In the genomic region with DNA sequence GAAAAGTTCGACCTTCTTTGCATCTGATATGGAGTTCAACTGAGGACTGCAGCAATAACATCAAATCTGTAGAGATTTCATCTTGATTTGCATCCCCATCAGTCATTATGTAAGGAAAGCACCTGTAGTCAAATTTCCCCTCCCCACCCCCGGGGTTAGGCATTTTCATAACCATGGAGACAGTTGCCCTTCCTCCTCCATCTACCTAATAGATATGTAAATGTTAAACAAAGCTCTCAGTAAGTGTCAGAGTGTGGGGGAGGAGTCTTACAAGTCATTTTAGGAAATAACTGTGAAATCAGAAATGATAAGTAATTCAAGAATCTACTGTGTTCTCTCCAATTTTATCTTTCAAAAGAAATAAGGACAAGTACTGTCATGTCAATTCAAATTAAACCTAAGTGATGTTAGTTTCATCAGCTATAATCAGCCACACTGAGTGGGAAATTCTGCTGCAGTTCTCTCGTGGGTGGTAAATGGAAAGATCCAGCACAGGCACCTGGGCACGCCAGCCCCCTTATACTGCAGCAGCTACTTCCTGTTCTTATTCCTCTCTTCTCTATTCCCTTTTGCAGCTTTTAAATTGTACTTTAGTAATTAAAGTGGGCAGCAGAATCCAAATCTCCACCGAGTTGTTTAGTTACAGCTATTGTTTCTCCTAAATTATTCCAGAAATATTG, we compare ENCODE assay signal across 13 mouse cellular contexts. TPM values are rescaled to one million over a fixed set of nuclear protein-coding genes. Genes with fewer than 3 reads are reported as not detected.
DNase-seq lines count a peak whose midpoint lies in the region; ATAC-seq and TF ChIP-seq lines count a peak whose summit lies in the region.
"Had no signal": no experiment of that assay in that cellular context is flagged by ENCODE, and none has a peak within 500 bp of the region (broad histone marks: within the 10 kb centered on the region; RNA-seq: fewer than 3 reads in every experiment).

No protein-coding gene starts in this region.

- H3K4me2 ChIP-seq in forebrain, embryonic 15.5 days (replicated peaks), result no peak overlapping the region
- no peak overlapping the region for H3K4me2 ChIP-seq in midbrain, embryonic 15.5 days
- no peak overlapping the region for H3K4me2 ChIP-seq in midbrain, postnatal 0 days (ENCODE audit: low read depth, low read length, poor library complexity, severe bottlenecking)
- H3K4me2 ChIP-seq: embryonic facial prominence, embryonic 12.5 days had no signal

- TF ChIP-seq CTCF in midbrain, postnatal 0 days (IDR thresholded peaks at IDR 0.05), result no peak

- H3K4me1 ChIP-seq in forebrain, embryonic 15.5 days, result no peaks in the 10 kb centered on the region
- no peaks in the 10 kb centered on the region for H3K4me1 ChIP-seq in forebrain, embryonic 10.5 days
- H3K4me1 ChIP-seq in midbrain, embryonic 15.5 days, result no peaks in the 10 kb centered on the region
- H3K4me1 ChIP-seq in midbrain, postnatal 0 days (ENCODE audit: insufficient read depth, low read length), result no peaks in the 10 kb centered on the region
- H3K4me1 ChIP-seq: embryonic facial prominence, embryonic 12.5 days had no signal

- DNase-seq in forebrain, embryonic 10.5 days (ENCODE audit: extremely low spot score, low spot score), result no peak
- DNase-seq in A20 (ENCODE audit: low read depth, low spot score), result peak; percentile 84
- peak; percentile 75 for DNase-seq in brain, adult 2 months (ENCODE audit: low read depth, low spot score)
- peak; percentile 31 for DNase-seq in naive thymus-derived CD4-positive, alpha-beta T cell, adult 2 months (ENCODE audit: low read depth)
- no peak for DNase-seq in midbrain, postnatal 0 days (ENCODE audit: low spot score)
- DNase-seq in adrenal gland, adult 2 months, result no peak
- DNase-seq: heart, postnatal 10 days; kidney, adult 11 months had no signal

- H3K27me3 ChIP-seq in forebrain, embryonic 15.5 days, result no peaks in the 10 kb centered on the region
- no peaks in the 10 kb centered on the region for H3K27me3 ChIP-seq in forebrain, embryonic 10.5 days (ENCODE audit: poor library complexity, severe bottlenecking)
- H3K27me3 ChIP-seq in midbrain, embryonic 15.5 days (replicated peaks), result no peaks in the 10 kb centered on the region
- H3K27me3 ChIP-seq in midbrain, postnatal 0 days (ENCODE audit: insufficient read depth, low read length), result no peaks in the 10 kb centered on the region
- H3K27me3 ChIP-seq: embryonic facial prominence, embryonic 12.5 days had no signal

- H3K27ac ChIP-seq in forebrain, embryonic 15.5 days (replicated peaks), result no peak overlapping the region
- no peak overlapping the region for H3K27ac ChIP-seq in forebrain, embryonic 10.5 days
- no peak overlapping the region for H3K27ac ChIP-seq in midbrain, embryonic 15.5 days
- H3K27ac ChIP-seq in midbrain, postnatal 0 days (ENCODE audit: low read depth, low read length), result no peak overlapping the region
- H3K27ac ChIP-seq: embryonic facial prominence, embryonic 12.5 days; macrophage had no signal

- ATAC-seq in forebrain, embryonic 15.5 days (replicated peaks), result peak; percentile 66
- no peak for ATAC-seq in midbrain, embryonic 15.5 days (replicated peaks)
- ATAC-seq in midbrain, postnatal 0 days (ENCODE audit: low FRiP score), result no peak

- 56% methylated on average over 5 of the region's 5 CpGs for WGBS in forebrain, embryonic 15.5 days
- 73% methylated on average over 5 of the region's 5 CpGs for WGBS in forebrain, embryonic 10.5 days
- WGBS in midbrain, embryonic 15.5 days, result 55% methylated on average over 5 of the region's 5 CpGs
- WGBS in midbrain, postnatal 0 days, result 43% methylated on average over 5 of the region's 5 CpGs

- H3K9ac ChIP-seq in forebrain, embryonic 15.5 days (replicated peaks), result no peak overlapping the region
- no peak overlapping the region for H3K9ac ChIP-seq in midbrain, embryonic 15.5 days
- H3K9ac ChIP-seq in midbrain, postnatal 0 days (replicated peaks; ENCODE audit: low read length, poor library complexity, severe bottlenecking), result no peak overlapping the region
- H3K9ac ChIP-seq: embryonic facial prominence, embryonic 12.5 days had no signal

- H3K36me3 ChIP-seq in forebrain, embryonic 15.5 days, result no peaks in the 10 kb centered on the region
- no peaks in the 10 kb centered on the region for H3K36me3 ChIP-seq in forebrain, embryonic 10.5 days (replicated peaks)
- H3K36me3 ChIP-seq in midbrain, embryonic 15.5 days (replicated peaks), result no peaks in the 10 kb centered on the region
- H3K36me3 ChIP-seq in midbrain, postnatal 0 days (ENCODE audit: insufficient read depth, low read length), result no peaks in the 10 kb centered on the region
- H3K36me3 ChIP-seq: embryonic facial prominence, embryonic 12.5 days had no signal

- H3K4me3 ChIP-seq in forebrain, embryonic 15.5 days, result no peak overlapping the region
- no peak overlapping the region for H3K4me3 ChIP-seq in forebrain, embryonic 10.5 days
- H3K4me3 ChIP-seq in midbrain, embryonic 15.5 days, result no peak overlapping the region
- H3K4me3 ChIP-seq in midbrain, postnatal 0 days (ENCODE audit: low read depth, low read length), result no peak overlapping the region
- H3K4me3 ChIP-seq: embryonic facial prominence, embryonic 12.5 days had no signal

- no peaks in the 10 kb centered on the region for H3K9me3 ChIP-seq in forebrain, embryonic 15.5 days
- no peaks in the 10 kb centered on the region for H3K9me3 ChIP-seq in forebrain, embryonic 10.5 days
- no peaks in the 10 kb centered on the region for H3K9me3 ChIP-seq in midbrain, embryonic 15.5 days
- no peaks in the 10 kb centered on the region for H3K9me3 ChIP-seq in midbrain, postnatal 0 days (ENCODE audit: low read length)
- H3K9me3 ChIP-seq: embryonic facial prominence, embryonic 12.5 days had no signal

RNA-seq across cellular contexts. Expression of a gene that starts 35.2 kb away (rescaled TPM):
- polyA plus RNA-seq in forebrain, embryonic 15.5 days (2015; fragmentation: Nextera tagmentation; extraction: Ambion mirVana), result 5.8 and 6.1 TPM in 2 replicates
- 2.4 and 2.8 TPM in 2 replicates for polyA plus RNA-seq in forebrain, embryonic 10.5 days (2016; fragmentation: Nextera tagmentation; extraction: Ambion mirVana)
- polyA plus RNA-seq in midbrain, embryonic 15.5 days (2015; fragmentation: Nextera tagmentation; extraction: Ambion mirVana), result 7.0 and 7.6 TPM in 2 replicates
- total RNA-seq in midbrain, postnatal 0 days (2014; rRNA removed), result 21.2 and 23.6 TPM in 2 replicates
- 7.1 and 8.4 TPM in 2 replicates for polyA plus RNA-seq in midbrain, postnatal 0 days (2015; fragmentation: Nextera tagmentation; extraction: Ambion mirVana)
- total RNA-seq in adrenal gland, adult 2 months (2021), result 10 to 100 TPM; 34.5 to 38.0 TPM
- polyA plus RNA-seq in adrenal gland, adult 2 months (2012; rRNA removed), result 8.9 and 9.6 TPM in 2 replicates

RNA-seq across cellular contexts. Expression of a gene that starts 45.3 kb away (rescaled TPM):
- polyA plus RNA-seq in forebrain, embryonic 15.5 days (2015; fragmentation: Nextera tagmentation; extraction: Ambion mirVana), result 3.4 and 3.5 TPM in 2 replicates
- polyA plus RNA-seq in forebrain, embryonic 10.5 days (2016; fragmentation: Nextera tagmentation; extraction: Ambion mirVana), result 4.3 and 4.4 TPM in 2 replicates
- polyA plus RNA-seq in midbrain, embryonic 15.5 days (2015; fragmentation: Nextera tagmentation; extraction: Ambion mirVana), result 2.6 and 3.6 TPM in 2 replicates
- total RNA-seq in midbrain, postnatal 0 days (2014; rRNA removed), result 2.5 TPM in 1 of 2 replicates, not detected in the other
- 2.7 and 3.3 TPM in 2 replicates for polyA plus RNA-seq in midbrain, postnatal 0 days (2015; fragmentation: Nextera tagmentation; extraction: Ambion mirVana)
- 10 to 100 TPM; 39.3 to 39.4 TPM for total RNA-seq in adrenal gland, adult 2 months (2021)
- polyA plus RNA-seq in adrenal gland, adult 2 months (2012; rRNA removed), result not detected in 2 replicates
- polyA plus RNA-seq: liver, adult 2 months had no signal

RNA-seq across cellular contexts. Expression of a gene that starts 45.6 kb away (rescaled TPM):
- 235 and 252 TPM in 2 replicates for polyA plus RNA-seq in forebrain, embryonic 15.5 days (2015; fragmentation: Nextera tagmentation; extraction: Ambion mirVana)
- 385 and 388 TPM in 2 replicates for polyA plus RNA-seq in forebrain, embryonic 10.5 days (2016; fragmentation: Nextera tagmentation; extraction: Ambion mirVana)
- polyA plus RNA-seq in midbrain, embryonic 15.5 days (2015; fragmentation: Nextera tagmentation; extraction: Ambion mirVana), result 241 and 245 TPM in 2 replicates
- 20.3 and 23.5 TPM in 2 replicates for total RNA-seq in midbrain, postnatal 0 days (2014; rRNA removed)
- 218 and 221 TPM in 2 replicates for polyA plus RNA-seq in midbrain, postnatal 0 days (2015; fragmentation: Nextera tagmentation; extraction: Ambion mirVana)
- total RNA-seq in adrenal gland, adult 2 months (2021), result 100 to 1,000 TPM in 1 of 2 experiments, 10 to 100 TPM in 1; 86.6 to 112 TPM
- 3.9 and 4.2 TPM in 2 replicates for polyA plus RNA-seq in adrenal gland, adult 2 months (2012; rRNA removed)

RNA-seq across cellular contexts. Expression of a gene that starts 53.7 kb away (rescaled TPM):
- 322 and 335 TPM in 2 replicates for polyA plus RNA-seq in forebrain, embryonic 15.5 days (2015; fragmentation: Nextera tagmentation; extraction: Ambion mirVana)
- 422 and 434 TPM in 2 replicates for polyA plus RNA-seq in forebrain, embryonic 10.5 days (2016; fragmentation: Nextera tagmentation; extraction: Ambion mirVana)
- polyA plus RNA-seq in midbrain, embryonic 15.5 days (2015; fragmentation: Nextera tagmentation; extraction: Ambion mirVana), result 269 and 275 TPM in 2 replicates
- 139 and 213 TPM in 2 replicates for total RNA-seq in midbrain, postnatal 0 days (2014; rRNA removed)
- 227 and 230 TPM in 2 replicates for polyA plus RNA-seq in midbrain, postnatal 0 days (2015; fragmentation: Nextera tagmentation; extraction: Ambion mirVana)
- total RNA-seq in adrenal gland, adult 2 months (2021), result 100 to 1,000 TPM; 155 to 210 TPM
- polyA plus RNA-seq in adrenal gland, adult 2 months (2012; rRNA removed), result 353 and 361 TPM in 2 replicates

Comparison
In these comparisons a context has a peak if more than half of its experiments do, and no peak if none do; other contexts are left out.
1. DNase-seq: peak in A20 (single experiment), brain, adult 2 months (single experiment) and naive thymus-derived CD4-positive, alpha-beta T cell, adult 2 months (single experiment); none in forebrain, embryonic 10.5 days (single experiment), midbrain, postnatal 0 days (single experiment) and adrenal gland, adult 2 months (single experiment).
2. RNA of a gene that starts 45.6 kb away (polyA plus RNA-seq): 385 to 388 TPM in forebrain, embryonic 10.5 days, 241 to 245 TPM in midbrain, embryonic 15.5 days, 235 to 252 TPM in forebrain, embryonic 15.5 days and 218 to 221 TPM in midbrain, postnatal 0 days; 3.9 to 4.2 TPM in adrenal gland, adult 2 months; every median in the first group is over 10 times any median in the second.